Mouse (Mus musculus): Measurements from ENCODE around the gene Nin.

- no peak for TF ChIP-seq MYOG (IDR thresholded peaks at IDR 0.05; ENCODE audit: control insufficient read depth, extremely low read depth, insufficient read length)
- TF ChIP-seq CTCF (IDR thresholded peaks at IDR 0.05; ENCODE audit: control insufficient read depth, insufficient read depth, insufficient read length) = no peak
- no peak for TF ChIP-seq MAX (IDR thresholded peaks at IDR 0.05)
- no peak for TF ChIP-seq FOSL1 (IDR thresholded peaks at IDR 0.05; ENCODE audit: insufficient read depth, low read length, poor library complexity, severe bottlenecking)
- TF ChIP-seq USF1 (IDR thresholded peaks at IDR 0.05; ENCODE audit: low read depth) = no peak
- no peak for TF ChIP-seq MYOD1 (IDR thresholded peaks at IDR 0.05; ENCODE audit: control insufficient read depth, insufficient read length, low read depth)
These were observed 139.9 kb downstream of the Nin start for GRCm38 (mm10) chr12:69973666-69974065.
